Mouse (Mus musculus): ENCODE measurements around the gene Tob2. TPM values are rescaled to one million over a fixed set of nuclear protein-coding genes. Genes with fewer than 3 reads are reported as not detected.

The Tob2 gene
- total and polyA plus RNA-seq, 2 experiments from 2014 or later: 18.2 to 19.2 TPM

GRCm38 (mm10) chr15:81810671-81811598 is 47.7 kb downstream of the Tob2 start:
- H3K27ac ChIP-seq (ENCODE audit: low read depth): peak overlapping the region; percentile 98
- H3K27me3 ChIP-seq (ENCODE audit: control insufficient read depth, insufficient read depth, low read length): no peaks in the 10 kb centered on the region
- H3K4me3 ChIP-seq (ENCODE audit: low read depth, low read length): peak overlapping the region; percentile 82
- WGBS: under 1% methylated on average over 82 of the region's 89 CpGs
- H3K4me2 ChIP-seq (ENCODE audit: low read depth, low read length): peak overlapping the region; percentile 88
- H3K9ac ChIP-seq (replicated peaks; ENCODE audit: low read depth, low read length): peak overlapping the region; percentile 82
- DNase-seq (ENCODE audit: low spot score): peak; percentile 98
- ATAC-seq (ENCODE audit: insufficient read depth, low read depth): peak; percentile 92
- peaks cover 10% of the 10 kb centered on the region; the same call in 1 of the 2 replicates for H3K36me3 ChIP-seq (replicated peaks; ENCODE audit: control insufficient read depth, insufficient read depth, low read length)
- TF ChIP-seq EP300 (IDR thresholded peaks at IDR 0.05; ENCODE audit: low read depth) (peak; percentile 79), CTCF (IDR thresholded peaks at IDR 0.05; ENCODE audit: low read depth) (no peak)
- H3K9me3 ChIP-seq (replicated peaks; ENCODE audit: control insufficient read depth, low read length): no peaks in the 10 kb centered on the region
- H3K4me1 ChIP-seq (ENCODE audit: control insufficient read depth, insufficient read depth): peaks cover 36% of the 10 kb centered on the region

- TF ChIP-seq EP300 (IDR thresholded peaks at IDR 0.05; ENCODE audit: low read depth) (no peak), CTCF (IDR thresholded peaks at IDR 0.05; ENCODE audit: low read depth) (0 out of 2 replicates have a peak, but pooled peaks have one; percentile 7)
- Histone ChIP-seq H3K36me3 (replicated peaks; ENCODE audit: control insufficient read depth, insufficient read depth, low read length) (peaks cover 2% of the 10 kb centered on the region; the same call in 1 of the 2 replicates), H3K4me3 (ENCODE audit: low read depth, low read length) (peak overlapping the region; percentile 82), H3K4me1 (ENCODE audit: control insufficient read depth, insufficient read depth) (peaks cover 44% of the 10 kb centered on the region), H3K27ac (ENCODE audit: low read depth) (peak overlapping the region; percentile 98), H3K27me3 (ENCODE audit: control insufficient read depth, insufficient read depth, low read length) (no peaks in the 10 kb centered on the region), H3K4me2 (ENCODE audit: low read depth, low read length) (peak overlapping the region; percentile 88), H3K9ac (replicated peaks; ENCODE audit: low read depth, low read length) (peak overlapping the region; percentile 82), H3K9me3 (replicated peaks; ENCODE audit: control insufficient read depth, low read length) (no peaks in the 10 kb centered on the region)
- WGBS: under 1% methylated on average over 10 of the region's 10 CpGs
- ATAC-seq (ENCODE audit: insufficient read depth, low read depth): peak; percentile 67
- DNase-seq (ENCODE audit: low spot score): peak; percentile 96
Observed at GRCm38 (mm10) chr15:81810150-81810549, 48.4 kb downstream of the Tob2 start.

GRCm38 (mm10) chr15:81809550-81809949 is 49.0 kb downstream of the Tob2 start:
- Histone ChIP-seq H3K9me3 (replicated peaks; ENCODE audit: control insufficient read depth, low read length) (no peaks in the 10 kb centered on the region), H3K9ac (replicated peaks; ENCODE audit: low read depth, low read length) (peak overlapping the region; percentile 26; the same call in 1 of the 2 replicates), H3K4me2 (ENCODE audit: low read depth, low read length) (peak overlapping the region; percentile 88), H3K4me3 (ENCODE audit: low read depth, low read length) (peak overlapping the region; percentile 82; the same call in 1 of the 2 replicates), H3K27ac (ENCODE audit: low read depth) (peak overlapping the region; percentile 98), H3K27me3 (ENCODE audit: control insufficient read depth, insufficient read depth, low read length) (no peaks in the 10 kb centered on the region), H3K36me3 (replicated peaks; ENCODE audit: control insufficient read depth, insufficient read depth, low read length) (no peaks in the 10 kb centered on the region), H3K4me1 (ENCODE audit: control insufficient read depth, insufficient read depth) (peaks cover 46% of the 10 kb centered on the region)
- no peak for TF ChIP-seq CTCF (IDR thresholded peaks at IDR 0.05; ENCODE audit: low read depth)
- no peak for TF ChIP-seq EP300 (IDR thresholded peaks at IDR 0.05; ENCODE audit: low read depth)
- 13% methylated on average over 1 of the region's 1 CpGs for WGBS
- DNase-seq (ENCODE audit: low spot score) (no peak), ATAC-seq (ENCODE audit: insufficient read depth, low read depth) (no peak)

GRCm38 (mm10) chr15:81808799-81809198 is 49.8 kb downstream of the Tob2 start:
- ATAC-seq (ENCODE audit: insufficient read depth, low read depth) (no peak), DNase-seq (ENCODE audit: low spot score) (no peak)
- Histone ChIP-seq H3K27me3 (ENCODE audit: control insufficient read depth, insufficient read depth, low read length) (no peaks in the 10 kb centered on the region), H3K9me3 (replicated peaks; ENCODE audit: control insufficient read depth, low read length) (no peaks in the 10 kb centered on the region), H3K27ac (ENCODE audit: low read depth) (no peak overlapping the region), H3K9ac (replicated peaks; ENCODE audit: low read depth, low read length) (no peak overlapping the region), H3K4me2 (ENCODE audit: low read depth, low read length) (no peak overlapping the region), H3K4me1 (ENCODE audit: control insufficient read depth, insufficient read depth) (peaks cover 48% of the 10 kb centered on the region), H3K4me3 (ENCODE audit: low read depth, low read length) (no peak overlapping the region), H3K36me3 (replicated peaks; ENCODE audit: control insufficient read depth, insufficient read depth, low read length) (no peaks in the 10 kb centered on the region)
- 48% methylated on average over 2 of the region's 2 CpGs for WGBS
- TF ChIP-seq EP300 (IDR thresholded peaks at IDR 0.05; ENCODE audit: low read depth) (no peak), CTCF (IDR thresholded peaks at IDR 0.05; ENCODE audit: low read depth) (no peak)

- H3K4me1 ChIP-seq (ENCODE audit: control insufficient read depth, insufficient read depth): peaks cover 55% of the 10 kb centered on the region
- no peak for DNase-seq (ENCODE audit: low spot score)
- H3K9me3 ChIP-seq (replicated peaks; ENCODE audit: control insufficient read depth, low read length): no peaks in the 10 kb centered on the region
- no peaks in the 10 kb centered on the region for H3K27me3 ChIP-seq (ENCODE audit: control insufficient read depth, insufficient read depth, low read length)
- no peak overlapping the region for H3K9ac ChIP-seq (replicated peaks; ENCODE audit: low read depth, low read length)
- no peak overlapping the region for H3K4me3 ChIP-seq (ENCODE audit: low read depth, low read length)
- no peak for ATAC-seq (ENCODE audit: insufficient read depth, low read depth)
- H3K36me3 ChIP-seq (replicated peaks; ENCODE audit: control insufficient read depth, insufficient read depth, low read length): no peaks in the 10 kb centered on the region
- H3K27ac ChIP-seq (ENCODE audit: low read depth): peak overlapping the region; percentile 61
- no peak for TF ChIP-seq EP300 (IDR thresholded peaks at IDR 0.05; ENCODE audit: low read depth)
- no peak for TF ChIP-seq CTCF (IDR thresholded peaks at IDR 0.05; ENCODE audit: low read depth)
- 74% methylated on average over 4 of the region's 4 CpGs for WGBS
- no peak overlapping the region for H3K4me2 ChIP-seq (ENCODE audit: low read depth, low read length)
Observed at GRCm38 (mm10) chr15:81806621-81807404, 51.8 kb downstream of the Tob2 start.

All from heart, postnatal 0 days (tissue).